Mouse (Mus musculus): ENCODE results near the gene Mcf2l. TPM values are rescaled to one million over a fixed set of nuclear protein-coding genes. Genes with fewer than 3 reads are reported as not detected.

Gene Mcf2l
- polyA plus RNA-seq, 3 experiments from 2014 or later = 0.51 TPM; not detected in 2

DNA sequence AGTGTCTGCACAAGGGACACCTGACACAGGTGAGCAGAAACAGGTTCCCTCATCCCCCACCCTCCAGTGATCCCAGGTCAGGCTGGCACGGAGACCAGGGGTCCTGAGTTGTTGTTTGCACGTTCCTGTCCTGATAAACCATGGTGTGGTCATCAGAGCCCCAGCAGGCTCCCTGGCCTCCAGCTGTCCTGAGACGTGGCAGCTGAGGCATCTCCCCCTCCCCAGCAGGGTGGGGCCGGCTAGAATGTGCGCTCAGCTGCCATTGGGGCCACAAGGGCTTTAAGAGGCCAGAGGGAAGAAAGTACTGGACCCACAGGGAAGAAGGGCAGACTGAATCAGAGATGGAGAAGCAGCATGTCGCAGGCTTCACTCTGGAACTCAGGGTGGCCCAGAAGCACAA lies 79.1 kb downstream of the Mcf2l start:
- ATAC-seq = no peak

DNA sequence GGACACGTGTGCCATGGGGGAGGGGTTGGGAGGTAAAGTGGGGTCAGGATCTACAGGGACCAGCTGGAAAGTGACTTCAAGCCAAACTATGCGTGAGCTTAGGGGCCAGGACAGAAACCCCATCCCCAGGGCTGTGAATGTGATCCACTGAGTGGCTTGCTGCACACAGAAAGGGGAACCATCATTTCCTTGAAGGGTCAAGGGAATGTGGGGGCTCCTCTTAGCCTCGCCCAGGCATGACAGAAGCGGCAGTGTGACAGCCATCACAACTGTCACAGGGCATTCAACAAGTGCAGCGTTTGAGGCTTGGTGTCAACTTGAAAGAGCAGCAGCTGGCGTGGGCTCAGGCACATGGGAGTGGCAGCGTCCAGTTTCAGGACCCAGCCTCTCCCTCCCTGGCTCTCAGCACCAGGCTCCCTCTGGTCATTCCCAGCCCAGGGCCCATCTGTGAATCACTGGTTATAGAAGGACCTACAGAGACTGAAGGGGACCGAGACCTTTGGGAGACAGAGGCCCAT lies 81.8 kb downstream of the Mcf2l start:
- no peak for ATAC-seq

DNA sequence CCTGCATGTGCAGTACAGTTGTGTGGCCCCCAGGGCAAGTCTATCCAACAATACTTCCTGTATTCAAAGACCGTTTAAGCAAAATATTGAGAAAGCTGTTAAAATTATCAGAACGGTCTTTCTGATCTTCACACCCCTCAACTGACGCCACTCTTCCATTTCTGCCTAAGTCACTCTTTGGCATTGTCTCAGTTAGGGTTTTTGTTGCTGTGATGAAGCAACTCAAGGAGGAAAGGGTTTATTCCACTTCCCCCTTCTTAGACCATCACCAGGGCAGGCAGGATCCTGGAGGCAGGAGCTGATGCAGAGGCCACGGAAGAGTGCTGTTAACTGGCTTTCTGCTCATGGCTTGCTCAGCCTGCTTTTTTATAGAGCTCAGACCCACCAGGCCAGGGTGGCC lies 82.3 kb downstream of the Mcf2l start:
- ATAC-seq = no peak

DNA sequence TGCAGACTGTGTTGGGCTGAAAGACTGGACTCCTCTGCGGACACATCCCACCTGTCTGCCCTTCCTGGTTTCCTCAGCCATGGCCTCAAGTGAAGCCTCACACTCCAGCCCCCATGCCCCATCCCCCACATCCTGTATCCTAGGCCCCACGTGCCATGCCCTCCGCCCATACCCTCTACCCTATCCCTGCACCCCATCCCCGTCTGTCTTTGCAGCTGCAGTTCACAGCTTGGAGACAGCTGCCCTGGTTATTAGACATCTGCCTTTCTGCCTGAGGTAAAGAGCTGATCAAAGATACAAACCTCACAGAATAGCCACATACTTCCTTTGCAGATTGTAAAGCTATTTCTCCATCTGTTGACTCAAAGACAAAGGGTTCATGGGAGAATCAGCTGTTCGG lies 83.3 kb downstream of the Mcf2l start:
- no peak for ATAC-seq

DNA sequence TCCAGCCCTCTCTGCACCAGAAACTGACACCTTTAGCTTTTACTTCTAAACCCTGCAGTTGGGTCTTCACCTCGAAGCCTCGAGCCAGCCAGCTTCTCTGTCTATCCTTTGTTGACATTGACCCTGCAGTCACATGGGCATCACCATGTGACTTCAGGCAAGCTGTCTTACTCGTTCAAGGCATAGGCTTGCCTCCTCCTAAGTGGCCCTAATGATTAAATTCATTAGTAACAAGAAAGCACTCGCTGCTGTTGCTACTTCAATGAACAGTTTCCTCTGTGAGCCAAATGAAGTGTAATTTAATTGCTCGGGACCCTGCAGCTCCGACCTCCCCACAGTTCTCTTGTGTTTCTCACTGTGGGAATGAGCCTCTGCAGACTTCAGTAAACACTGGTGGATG lies 83.8 kb downstream of the Mcf2l start:
- no peak for ATAC-seq

DNA sequence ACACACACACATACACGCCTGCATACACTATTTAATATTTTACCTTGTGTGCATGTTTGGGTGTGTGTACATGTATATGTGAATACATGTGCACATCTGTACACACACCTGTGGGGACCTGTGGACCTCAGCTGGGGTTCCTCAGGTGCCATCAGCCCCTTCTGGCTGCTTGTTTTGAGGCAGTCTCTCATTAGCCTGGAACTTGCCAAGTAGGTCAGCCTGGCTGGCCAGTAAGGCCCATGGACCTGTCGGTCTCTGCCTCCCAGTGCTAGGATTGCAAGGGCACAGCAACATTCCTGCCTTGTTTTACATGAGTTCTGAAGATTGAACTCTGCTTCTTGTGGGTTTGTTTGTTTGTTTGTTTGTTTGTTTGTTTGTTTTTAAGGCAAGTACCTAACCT lies 87.0 kb downstream of the Mcf2l start:
- no peak for ATAC-seq

DNA sequence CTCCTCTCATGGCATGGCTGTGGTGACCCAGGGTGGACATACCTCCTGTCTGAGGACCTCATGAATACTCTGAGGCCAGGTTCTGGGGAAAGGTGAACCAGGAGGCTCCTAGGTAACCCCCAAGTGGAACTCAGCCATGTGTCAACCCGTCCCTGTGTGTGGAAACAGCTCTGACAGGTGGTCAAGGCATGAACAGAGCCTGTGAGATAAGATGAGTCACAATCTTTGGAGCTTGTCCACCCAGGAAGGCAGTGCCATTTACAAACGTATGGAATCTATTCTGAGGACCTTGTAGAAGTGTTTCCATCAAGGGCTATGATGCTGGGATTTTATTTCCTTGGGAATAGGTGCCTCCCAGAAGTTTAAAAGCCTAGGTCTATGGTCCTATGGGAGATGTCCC lies 87.6 kb downstream of the Mcf2l start:
- no peak for ATAC-seq

DNA sequence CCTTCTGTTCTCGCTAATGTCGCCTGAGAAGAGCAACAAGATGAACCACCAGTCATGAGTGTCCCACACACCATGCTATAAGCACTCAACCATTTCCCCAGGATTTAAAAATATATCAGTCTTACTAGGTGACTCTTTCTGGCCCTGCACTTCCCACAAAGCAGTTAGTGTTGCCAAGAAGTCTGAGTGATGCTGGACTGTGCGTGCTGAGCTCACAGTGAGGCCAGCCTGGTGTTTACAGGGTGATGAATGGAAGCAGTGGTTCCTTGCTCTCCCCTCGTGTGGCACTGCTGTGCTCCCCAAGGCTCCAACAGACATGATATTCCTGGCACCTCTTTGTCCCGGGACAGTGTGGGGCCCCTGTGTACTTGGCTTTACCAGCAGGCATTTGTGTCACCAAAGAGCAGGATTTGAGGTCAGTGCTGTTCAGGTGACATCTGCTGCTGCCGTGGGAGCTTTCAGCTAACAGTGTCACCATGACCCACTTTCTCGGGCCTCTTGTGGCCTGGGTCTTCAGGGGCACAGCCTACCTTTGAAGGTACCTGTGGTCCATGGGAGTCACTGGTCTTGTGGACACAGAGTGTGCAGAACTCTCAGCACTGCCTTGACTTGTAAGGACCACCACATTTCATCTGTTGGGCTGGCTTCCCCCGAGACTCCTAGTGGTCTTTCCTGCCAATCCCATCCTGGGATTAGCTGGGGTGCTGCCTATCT lies 88.4 kb downstream of the Mcf2l start:
- no peak for ATAC-seq

DNA sequence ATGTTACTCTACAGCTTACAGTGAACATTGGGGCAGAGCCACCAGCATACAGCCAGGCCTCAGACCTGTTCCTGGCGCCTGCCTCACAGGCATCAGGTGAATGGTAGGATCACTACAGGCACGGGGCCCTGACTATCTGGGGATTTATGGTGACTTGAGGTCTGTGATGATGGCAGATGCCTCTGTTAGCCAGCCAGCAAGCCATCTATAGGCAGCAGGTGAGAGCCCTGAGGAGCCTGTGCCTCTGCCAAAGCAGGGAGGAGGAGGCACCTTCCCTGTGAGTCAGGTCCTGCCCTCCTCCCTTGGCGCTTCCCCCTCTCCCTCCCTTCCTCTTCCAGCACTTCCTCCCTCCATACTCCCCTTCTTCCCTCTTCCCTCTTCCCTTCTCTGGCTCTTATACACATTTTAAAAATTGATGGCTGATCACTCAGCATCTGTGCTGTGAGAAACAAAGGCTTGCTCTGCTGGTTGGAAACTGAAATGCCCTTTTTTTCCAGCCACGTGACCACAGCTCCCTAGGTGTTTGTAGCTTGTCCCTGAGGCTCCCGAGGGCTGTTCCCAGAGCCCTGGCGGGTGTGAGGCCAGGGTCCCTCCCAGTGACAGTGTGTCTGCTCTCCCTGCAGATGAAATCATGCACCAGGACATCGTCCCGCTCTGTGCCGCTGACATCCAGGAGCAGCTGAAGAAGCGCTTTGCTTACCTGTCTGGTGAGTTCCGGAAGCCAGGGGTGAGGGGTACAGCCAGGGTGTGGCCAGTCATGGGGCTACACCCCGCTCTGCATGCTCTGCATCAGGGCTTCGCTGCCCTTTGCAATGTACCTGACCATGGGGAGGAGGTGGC lies 89.2 kb downstream of the Mcf2l start:
- ATAC-seq = no peak

DNA sequence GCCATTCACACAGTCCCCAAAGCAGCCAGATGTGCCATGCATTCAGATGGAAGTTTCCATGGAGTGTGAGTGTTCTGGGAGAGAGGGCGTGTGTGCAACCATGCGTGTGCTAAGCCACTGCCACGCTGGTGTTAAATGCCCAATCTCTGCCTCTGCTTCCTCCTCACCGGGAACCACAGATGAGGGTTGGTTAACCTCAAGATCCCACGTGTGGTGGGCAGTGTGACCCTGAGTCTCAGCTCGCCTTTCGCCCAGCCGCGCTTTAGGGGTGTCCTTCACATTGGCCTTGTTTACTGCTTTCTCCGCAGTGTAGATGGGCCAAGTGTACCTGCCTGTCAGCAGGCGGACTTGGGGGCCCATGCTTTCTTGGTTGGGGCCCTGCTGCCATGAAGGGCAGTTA lies 102.7 kb downstream of the Mcf2l start:
- ATAC-seq = no peak

DNA sequence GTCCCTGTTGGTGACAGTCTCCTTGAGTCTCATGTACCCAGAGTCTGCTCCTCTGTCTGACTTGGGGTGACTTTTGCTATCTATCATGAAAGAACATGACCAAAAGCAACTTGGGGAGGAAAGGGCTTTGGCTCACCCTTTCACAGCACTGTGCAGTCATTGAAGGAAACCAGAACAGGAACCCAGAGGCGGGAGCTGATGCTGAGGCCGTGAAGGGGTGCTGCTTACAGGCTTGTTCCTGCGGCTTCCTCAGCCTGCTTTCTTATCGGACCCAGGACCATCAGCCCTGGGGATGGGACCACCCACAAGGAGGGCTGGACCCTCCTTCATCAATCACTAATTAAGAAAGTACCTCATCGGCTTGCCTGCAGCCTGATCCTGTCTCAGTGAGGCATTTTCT lies 103.1 kb downstream of the Mcf2l start:
- ATAC-seq = no peak

DNA sequence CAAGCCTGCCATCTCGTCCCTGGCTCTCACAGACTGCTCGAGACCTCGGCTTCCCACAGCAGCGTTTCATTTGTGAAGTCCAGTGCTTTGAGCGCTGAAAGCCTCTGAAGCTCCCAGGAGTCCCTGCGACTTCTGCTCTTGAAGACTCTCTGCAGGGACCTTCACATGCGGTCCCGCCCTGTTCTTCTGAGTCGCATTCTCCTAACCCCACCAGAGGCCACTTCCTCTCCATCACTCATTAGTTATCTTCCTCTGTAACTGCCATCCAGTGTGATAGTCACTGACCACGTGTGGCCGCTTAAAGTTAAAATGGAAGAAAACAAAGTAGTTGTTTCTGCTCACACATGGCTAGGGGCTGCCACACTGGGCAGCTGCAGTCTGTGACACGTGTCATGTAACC lies 103.7 kb downstream of the Mcf2l start:
- ATAC-seq = no peak

DNA sequence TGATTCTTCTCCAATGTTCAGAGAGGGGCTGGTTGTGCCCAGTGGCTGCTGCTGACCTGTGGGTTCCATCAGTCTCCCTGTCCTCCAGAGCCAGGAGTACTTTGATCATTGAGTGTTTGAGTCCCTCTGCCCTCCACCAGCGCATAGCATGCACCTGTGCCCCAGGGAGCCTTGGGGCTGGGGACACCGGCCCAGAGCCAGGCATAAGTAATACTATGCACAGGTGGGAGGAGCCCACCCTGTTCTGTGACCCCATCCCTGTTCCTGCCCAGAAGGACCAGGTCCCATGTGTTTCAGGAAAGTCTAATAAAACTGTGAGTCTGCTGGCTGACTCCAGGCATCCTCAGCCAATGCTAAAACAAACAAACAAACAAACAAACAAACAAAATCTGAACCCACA lies 104.7 kb downstream of the Mcf2l start:
- ATAC-seq = no peak

DNA sequence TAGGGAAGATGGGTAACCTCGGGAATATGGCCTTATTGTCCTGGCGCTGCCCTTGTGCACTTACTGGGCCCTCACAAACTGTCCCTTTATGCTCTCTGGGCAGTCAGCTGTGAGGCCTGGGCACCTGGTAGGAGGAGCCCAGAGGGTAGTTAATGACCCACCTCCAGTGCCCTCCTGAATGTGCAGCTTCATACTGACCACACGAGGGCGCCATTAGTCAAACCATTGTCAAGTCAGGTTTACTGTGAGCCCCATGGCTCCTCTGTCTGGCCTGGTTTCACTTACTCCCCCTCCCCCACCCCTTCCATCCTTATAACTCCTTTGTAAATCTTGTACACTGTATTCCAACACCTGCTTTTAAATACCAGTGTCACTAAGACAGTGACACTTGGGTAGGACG lies 105.1 kb downstream of the Mcf2l start:
- no peak for ATAC-seq

DNA sequence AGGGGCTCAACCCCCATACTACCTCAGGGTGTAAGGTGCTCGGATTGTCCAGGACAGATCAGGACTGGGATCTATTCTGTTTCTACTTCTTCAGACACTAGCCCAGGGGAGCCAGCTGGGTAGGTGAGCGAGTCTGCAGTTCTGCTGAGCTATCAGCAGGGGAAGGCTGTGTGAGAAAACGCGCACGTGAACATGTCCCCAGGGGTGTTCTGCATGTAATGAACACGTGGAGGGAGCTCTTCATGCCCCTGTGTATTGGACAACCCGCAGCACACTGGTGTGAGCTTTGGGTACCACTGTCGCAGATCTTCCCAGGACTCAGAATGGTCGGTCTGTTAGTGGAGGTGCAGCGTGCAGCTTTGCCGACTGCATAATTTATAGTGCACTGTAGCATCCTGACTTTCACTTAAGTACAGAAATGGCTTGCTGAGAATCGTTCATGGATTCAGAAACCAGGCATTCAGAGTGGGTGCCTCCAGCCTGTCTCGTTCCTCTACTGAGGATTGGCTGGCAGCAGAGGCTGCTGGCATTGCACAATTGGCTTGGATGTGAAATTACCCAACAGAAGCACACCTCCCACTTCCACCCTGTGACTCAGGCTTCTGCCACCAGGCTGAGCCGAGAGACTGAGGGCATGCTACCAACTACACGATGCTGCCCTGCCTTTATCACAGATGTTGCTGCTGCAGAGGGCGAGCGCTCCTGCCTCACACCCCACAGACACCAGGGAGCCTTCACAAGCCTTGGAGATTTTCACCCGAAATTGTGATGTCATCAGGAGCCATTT lies 110.3 kb downstream of the Mcf2l start:
- ATAC-seq = no peak

DNA sequence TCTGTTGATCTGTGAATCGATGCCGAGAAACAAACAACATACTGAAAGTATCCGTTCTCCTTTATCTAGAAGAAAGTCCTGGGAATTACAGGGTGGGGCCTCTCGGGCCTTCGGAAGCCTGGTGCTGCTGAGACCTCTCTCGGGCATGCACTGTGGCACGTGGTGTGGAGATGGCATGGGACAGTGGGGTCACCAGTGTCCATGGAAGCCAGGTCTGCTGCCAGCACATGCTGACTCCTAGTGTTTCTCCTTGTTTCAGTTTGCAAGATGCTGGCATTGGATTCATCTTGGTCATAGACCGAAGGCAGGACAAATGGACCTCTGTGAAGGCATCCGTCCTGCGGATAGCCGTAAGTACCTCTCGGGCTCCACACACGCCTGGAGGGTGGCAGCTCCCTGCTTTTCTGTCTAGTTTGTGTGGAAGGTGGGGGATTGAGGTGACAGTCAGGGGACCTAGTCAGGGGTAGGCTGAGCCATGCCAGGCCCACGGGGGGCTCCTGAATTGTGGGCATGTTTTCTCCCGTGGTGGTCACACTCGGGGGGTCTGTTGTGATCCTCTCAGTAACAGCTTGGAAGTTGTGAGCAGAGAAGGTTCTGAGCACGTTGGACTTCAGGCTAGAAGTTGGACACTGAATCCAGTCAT lies 111.1 kb downstream of the Mcf2l start:
- no peak for ATAC-seq

DNA sequence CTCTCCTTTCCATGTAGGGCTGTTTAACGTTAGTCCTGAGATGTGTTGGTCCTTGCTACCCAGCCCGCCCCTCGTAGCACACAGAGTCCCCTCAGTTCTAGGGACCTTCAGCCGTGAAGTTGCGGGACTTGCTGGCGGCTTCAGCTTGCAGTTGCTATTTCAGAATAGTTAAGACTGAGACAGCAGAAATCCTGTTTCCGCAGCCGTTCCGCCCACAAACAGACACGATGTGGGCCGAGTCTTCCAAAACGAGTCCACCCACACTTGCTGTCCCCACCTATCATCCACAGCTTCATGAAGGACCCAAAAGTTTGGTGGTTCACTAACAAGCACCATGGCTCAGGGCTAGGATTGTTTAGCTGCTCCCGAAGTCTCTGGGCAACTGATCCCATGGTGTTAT lies 111.7 kb downstream of the Mcf2l start:
- ATAC-seq = no peak

DNA sequence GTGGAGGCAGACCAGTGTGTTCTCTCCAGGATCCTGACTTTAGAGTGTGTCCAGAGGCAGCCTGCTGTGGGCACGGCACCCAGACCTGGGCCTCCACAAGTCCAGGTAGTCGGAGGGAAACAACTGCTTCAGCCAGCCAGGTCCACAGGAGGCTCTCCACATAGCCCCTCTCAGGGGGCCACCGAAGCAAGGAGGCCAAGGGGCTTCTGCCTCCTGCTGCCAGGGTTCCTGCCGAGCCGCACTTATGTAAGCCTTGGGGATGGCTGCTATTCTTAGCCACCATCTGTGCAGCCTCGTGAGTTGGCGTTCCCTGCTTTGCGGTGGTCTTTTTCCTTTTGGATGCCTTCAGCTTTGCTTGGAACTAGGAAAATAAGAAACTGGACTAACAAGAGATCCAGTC lies 114.0 kb downstream of the Mcf2l start:
- no peak for ATAC-seq

DNA sequence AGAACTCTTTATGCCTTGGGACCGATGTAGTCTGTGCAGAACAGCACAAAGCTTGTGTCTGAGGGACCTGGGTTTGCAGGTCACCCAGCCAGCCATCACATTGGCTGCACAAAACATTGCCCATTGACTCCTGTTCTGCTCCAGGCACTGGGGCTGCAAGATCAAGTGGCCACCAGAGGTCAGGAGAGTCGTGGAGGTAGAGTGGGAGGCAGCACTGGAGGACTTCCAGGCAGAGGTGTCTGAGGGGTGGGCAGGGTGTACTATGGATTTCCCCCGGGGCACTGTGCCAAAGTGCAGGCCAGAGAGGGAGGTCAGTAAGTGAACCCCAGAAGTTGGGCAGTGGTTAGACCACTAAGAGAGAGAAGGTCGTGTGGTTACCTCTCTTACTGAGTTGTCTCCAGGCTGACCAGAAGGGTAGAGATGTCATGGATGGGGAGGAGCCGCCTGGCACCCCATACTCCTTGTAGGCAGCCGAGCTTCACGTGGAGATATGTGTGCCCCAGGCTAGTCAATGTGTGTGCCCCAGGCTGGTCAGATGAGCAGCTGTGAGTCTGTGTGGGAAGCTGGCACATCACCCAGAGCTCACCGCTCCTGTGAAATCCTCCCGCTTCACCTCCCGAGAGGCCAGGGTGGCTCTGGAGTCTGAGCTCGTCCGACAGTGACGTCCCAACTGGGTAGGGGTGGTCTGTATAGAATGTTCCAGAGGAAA lies 115.3 kb downstream of the Mcf2l start:
- ATAC-seq = no peak

DNA sequence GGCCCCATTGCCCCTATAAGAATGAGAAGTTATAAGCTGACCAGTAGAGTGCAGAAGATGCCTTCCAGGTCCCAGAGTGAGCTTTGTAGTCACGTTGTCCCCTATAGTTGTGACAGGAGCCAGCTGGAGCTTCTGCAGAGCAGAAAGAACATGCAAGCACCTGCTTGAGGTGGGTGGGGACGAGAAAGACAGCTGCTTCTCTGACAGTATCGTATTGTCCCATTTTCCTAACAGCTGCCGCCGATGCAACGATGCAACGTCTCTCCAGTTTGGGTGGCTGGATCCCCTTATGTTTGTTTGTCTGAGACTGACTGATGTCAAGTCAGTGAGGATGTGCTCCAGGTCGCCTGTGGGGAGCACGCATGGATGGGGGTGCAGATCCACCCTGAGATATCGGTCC lies 117.8 kb downstream of the Mcf2l start:
- ATAC-seq = no peak

DNA sequence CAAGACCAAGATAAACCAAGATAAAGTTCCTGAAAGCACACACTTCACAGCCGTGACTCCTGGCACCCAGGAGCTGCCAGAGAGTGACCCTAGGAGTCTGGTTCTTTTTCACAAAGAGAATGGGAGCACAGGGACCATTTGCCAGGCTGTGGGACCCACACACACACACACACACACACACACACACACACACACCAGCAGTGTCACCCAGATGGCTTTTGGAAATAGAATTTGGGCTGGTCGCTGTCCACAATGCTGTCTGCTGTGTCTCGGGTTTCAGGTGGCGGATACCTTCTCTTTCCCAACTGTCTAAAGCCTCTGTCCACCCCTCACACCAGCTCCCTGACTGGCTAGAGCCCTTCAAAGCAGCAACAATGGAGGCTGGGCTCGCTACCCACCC lies 120.9 kb downstream of the Mcf2l start:
- no peak for ATAC-seq

DNA sequence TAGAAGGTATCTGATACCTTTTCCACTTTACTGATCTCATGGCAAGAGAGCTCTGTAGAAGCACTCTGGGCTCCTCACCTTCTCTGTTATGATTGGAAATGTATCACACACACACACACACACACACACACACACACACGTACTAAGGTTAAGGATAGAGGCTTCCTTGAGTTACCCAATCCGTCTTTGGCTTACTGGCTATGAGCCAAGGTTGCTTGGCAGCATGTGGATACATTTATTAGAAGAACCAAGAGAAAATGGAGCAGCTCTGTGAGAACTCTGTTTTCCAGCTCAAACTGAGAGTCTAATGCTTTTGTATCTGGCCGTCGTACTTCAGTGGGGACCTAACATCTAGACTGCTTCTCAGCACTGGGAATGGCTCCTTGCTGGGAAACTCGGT lies 121.9 kb downstream of the Mcf2l start:
- no peak for ATAC-seq
